Mouse (Mus musculus): ENCODE results near the gene Dnajb5.
A peak's percentile ranks its signal among the peaks of the same experiment; 100 is the strongest.

GRCm38 (mm10) chr4:42949676-42950051, at the start of gene Dnajb5:
- TF ChIP-seq CTCF (conservative IDR thresholded peaks at IDR 0.05; ENCODE audit: low read length) (no peak), POU5F1 (IDR thresholded peaks at IDR 0.05; ENCODE audit: borderline replicate concordance, low read length) (no peak), NANOG (IDR thresholded peaks at IDR 0.05; ENCODE audit: borderline replicate concordance, low read length) (peak; percentile 58; the same call in 1 of the 2 replicates)

Measured in E14TG2a.4 (cell line).